Mouse (Mus musculus) gastrocnemius, postnatal 36 days (tissue): ENCODE measurements around the gene Gpr182. TPM values are rescaled to one million over a fixed set of nuclear protein-coding genes. Genes with fewer than 3 reads are reported as not detected.

Experiments
- DNase-seq, 2 experiments: peaks; one replicate each; pipeline ENCODE4 v3.0.0; 2022
- intact Hi-C: fragments of 180-260 bp; cut with DNase I; formaldehyde crosslinking; loops from one replicate; pipeline ENCODE4 v1.15.1; 2025
- total RNA-seq, 2 experiments: library from RNA; stranded (reverse); gene quantifications; 2 replicates each; pipeline ENCODE4 v1.2.3; 2021

Gene Gpr182
- total RNA-seq, 2 experiments from 2014 or later = 0.13 to 0.15 TPM

DNA sequence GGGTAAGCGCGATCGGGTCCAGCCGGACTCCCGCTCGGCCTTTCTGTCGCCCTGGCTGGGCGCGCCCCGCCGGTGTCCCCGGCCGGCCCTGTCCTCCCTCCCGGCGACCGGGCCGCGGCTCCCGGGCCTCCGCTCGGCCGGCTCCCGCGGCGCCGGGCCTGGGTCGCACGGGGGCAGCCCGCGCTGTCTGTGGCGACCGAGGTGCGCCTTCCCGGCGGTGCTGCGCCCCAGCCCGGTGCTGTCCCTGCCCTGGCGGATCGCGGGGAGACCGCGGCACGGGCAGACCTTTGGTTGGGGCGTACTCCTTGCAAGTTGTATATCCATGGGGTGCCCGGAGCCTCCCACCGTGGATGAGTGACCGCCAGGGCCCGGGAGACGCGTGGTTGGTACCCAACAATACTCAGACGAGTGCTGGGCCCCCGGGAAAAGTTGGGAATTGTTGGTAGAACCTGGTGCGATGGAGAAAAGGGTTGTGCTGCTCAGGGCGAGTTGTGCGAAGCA, 11.8 kb downstream of the Gpr182 start:
- no peak for DNase-seq
- intact Hi-C loops = loop anchor here (2.0 to 10.0 kb wide), 4 partner anchors 47 to 265 kb away; partner anchors contain the start of genes Hsd17b6 and Stat6

- DNase-seq = peak; percentile 63 to 74
- intact Hi-C loops = loop anchor here (2.0 to 10.0 kb wide), 4 partner anchors 47 to 266 kb away; partner anchors contain the start of genes Hsd17b6 and Stat6
These were observed 12.4 kb downstream of the Gpr182 start, which contains the start of gene Zbtb39 for GRCm38 (mm10) chr10:127739083-127739660. Gene Zbtb39, plus strand, starts transcription at chr10:127739538.

GRCm38 (mm10) chr10:127738151-127738882, 13.2 kb downstream of the Gpr182 start:
- intact Hi-C loops = loop anchor here (2.0 to 10.0 kb wide), 4 partner anchors 46 to 266 kb away; partner anchors contain the start of genes Hsd17b6 and Stat6
- no peak for DNase-seq

GRCm38 (mm10) chr10:127737552-127737951, 14.0 kb downstream of the Gpr182 start:
- DNase-seq = no peak
- intact Hi-C loops = loop anchor here (5.0 to 10.0 kb wide), 3 partner anchors 45 to 267 kb away; partner anchors contain the start of genes Hsd17b6 and Stat6

- DNase-seq = no peak
- intact Hi-C loops = loop anchor here (5.0 to 10.0 kb wide), 3 partner anchors 45 to 268 kb away; partner anchors contain the start of genes Hsd17b6 and Stat6
These were observed 14.6 kb downstream of the Gpr182 start for GRCm38 (mm10) chr10:127736916-127737315.

DNA sequence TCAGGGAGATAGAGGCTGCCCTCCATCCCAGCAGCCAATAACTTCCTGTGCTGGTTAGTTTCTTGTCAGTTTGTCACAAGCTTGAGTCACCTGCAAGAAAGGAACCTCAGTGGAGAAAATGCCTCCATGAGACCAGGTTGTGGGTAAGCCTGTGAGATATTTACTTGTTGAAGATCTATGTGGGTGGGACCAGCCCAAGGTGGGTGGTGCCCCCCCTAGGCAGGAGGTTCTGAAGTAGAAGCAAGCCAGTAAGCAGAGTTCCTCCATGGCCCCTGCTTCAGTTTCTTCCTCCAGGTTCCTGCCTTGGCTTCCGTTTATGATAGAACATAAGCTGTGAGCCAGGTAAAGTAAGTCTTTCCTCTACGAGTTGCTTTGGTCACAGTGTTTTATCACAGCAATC, 15.3 kb downstream of the Gpr182 start:
- DNase-seq = no peak
- intact Hi-C loops = loop anchor here (5.0 to 10.0 kb wide), 3 partner anchors 44 to 269 kb away; partner anchors contain the start of genes Hsd17b6 and Stat6

- intact Hi-C loops = loop anchor here (10.0 kb wide), 2 partner anchors 90 to 270 kb away; partner anchors contain the start of genes Hsd17b6 and Stat6
- DNase-seq = no peak
These were observed 17.1 kb downstream of the Gpr182 start for GRCm38 (mm10) chr10:127734434-127734833.

DNA sequence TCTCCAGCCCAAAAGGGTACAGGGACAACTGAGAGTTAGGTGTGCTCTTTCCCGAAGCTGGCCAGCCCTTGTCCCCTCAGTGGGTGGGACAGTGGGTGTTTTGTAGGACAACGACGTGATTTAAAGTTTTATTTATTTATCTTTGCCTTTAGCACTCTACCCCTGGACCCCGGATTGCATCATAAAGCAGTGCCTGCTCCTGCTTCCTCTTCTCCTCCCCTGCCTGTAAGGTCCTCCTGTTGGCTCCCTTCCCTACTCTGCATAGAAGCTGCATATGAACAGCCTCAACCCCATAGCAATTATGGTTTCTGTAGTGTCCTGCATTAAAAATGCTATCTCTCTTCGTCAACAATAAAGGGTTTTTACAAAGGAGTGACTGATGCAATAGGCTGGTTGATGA, 20.1 kb downstream of the Gpr182 start:
- intact Hi-C loops = loop anchor here (10.0 kb wide), 2 partner anchors 87 to 273 kb away; partner anchors contain the start of genes Hsd17b6 and Stat6
- no peak for DNase-seq

DNA sequence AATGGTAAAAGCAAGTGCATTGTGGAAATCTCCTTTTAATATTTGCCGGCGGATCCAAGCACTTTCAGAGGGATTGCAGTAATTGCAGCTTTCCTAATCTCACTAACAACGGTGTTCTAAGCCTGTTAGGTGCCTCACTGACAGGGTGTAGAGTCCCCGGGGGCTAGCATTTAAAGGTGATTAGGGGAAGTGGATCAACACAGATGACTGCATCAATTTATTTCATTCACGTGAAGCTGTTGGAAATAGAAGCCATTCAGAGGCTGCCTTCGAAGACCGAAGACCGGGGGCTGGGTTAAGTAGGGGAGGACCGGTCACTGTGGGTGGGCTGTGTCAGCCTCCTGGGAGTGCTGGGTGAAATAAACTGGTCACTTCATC, 20.6 kb downstream of the Gpr182 start:
- no peak for DNase-seq
- intact Hi-C loops = loop anchor here (10.0 kb wide), 2 partner anchors 86 to 274 kb away; partner anchors contain the start of genes Hsd17b6 and Stat6

DNA sequence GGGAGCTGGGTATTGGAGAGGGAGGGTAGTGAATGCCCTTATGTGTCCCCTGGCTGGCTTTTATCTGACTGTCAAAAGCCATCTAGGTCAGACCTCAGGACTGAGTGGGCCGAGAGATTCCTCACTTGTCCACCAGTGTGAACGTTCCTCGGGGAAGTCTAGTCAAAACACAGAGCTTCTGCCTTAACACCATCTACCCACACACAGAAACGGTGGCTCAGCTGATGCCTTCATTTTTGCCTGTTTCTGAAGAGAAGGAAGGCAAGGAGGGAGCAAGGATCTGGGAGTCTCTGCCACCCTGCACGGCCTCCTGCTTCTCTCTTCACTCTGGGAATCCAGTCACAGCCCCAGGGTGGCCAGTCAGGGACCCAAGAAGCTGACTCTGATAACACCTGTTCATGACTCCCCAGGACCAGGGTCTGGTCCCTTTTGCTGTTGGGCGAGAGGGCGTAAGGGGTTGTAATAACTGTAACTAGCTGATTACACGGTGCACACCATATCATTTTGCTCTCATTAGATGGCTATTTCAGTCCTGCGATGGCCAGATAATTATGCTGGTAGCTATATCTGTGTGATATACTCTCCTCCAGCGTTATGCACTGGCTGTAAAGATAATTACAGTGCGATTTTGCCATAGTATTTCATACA, 21.1 kb downstream of the Gpr182 start:
- no peak for DNase-seq
- intact Hi-C loops = loop anchor here (10.0 kb wide), 2 partner anchors 86 to 274 kb away; partner anchors contain the start of genes Hsd17b6 and Stat6

DNA sequence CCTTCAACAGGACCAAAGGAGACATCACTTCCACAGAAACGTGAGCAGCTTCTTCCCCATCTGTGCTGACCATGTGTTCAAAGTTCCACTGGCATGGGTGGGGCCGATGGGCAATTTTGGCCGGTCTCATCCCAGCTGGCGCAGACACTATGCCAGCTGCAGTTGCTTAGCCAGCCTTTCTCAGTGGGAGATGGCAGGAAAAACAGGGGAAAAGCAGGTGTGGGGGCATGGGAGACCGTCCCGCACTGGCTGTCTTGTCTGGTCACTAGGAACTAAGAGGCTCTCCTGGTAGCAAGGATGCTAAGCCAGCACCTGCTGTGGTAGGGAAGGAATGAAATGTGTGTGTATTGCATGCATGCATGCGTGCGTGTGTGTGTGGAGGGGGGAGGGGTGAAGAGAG, 23.1 kb downstream of the Gpr182 start:
- intact Hi-C loops = no loop called here
- DNase-seq = no peak

- DNase-seq = no peak
- intact Hi-C loops = no loop called here
These were observed 26.4 kb downstream of the Gpr182 start for GRCm38 (mm10) chr10:127725136-127725535.

GRCm38 (mm10) chr10:127724178-127724577, 27.4 kb downstream of the Gpr182 start, which contains the start of gene Tac2:
Gene Tac2, plus strand, starts transcription at chr10:127724478.
- intact Hi-C loops = no loop called here
- DNase-seq = no peak

DNA sequence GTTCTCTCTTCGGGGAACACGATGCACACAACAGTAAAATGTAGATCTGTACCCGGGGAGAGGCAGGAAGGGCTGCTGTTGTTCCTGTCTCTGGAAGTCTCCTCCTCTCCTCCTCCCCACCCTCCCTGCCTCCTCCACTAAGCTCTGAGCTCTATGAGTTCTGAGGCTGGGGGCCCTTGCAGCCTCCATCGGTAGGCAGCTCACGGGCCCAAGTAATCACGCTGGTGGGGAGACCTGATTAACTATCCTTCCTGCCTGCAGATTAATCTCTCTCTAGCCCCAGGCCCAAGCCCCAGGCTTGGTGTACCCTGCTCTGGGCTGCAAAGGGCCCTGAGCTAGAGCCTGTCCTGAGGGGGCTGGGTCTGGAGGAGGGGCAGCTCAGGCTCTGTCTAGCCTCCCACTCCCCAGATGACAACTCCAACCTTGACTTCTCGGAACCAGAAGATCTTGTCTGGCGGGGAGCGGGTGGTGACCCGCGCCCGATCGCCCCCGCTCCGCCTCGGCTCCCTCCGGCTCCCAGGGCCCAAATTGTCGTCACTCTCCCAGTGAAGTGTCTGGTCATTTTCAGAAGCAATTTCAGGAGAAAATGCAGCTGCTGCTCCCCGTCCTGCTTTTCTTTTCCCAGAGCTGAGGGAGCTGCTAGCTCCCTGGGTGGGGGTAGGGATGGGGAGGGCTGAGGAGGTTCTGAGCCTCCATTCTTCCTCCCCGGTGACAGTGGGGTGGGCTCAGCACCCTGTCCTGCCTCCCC, 29.7 kb downstream of the Gpr182 start:
- DNase-seq = no peak

GRCm38 (mm10) chr10:127712736-127713135, 38.8 kb downstream of the Gpr182 start:
- no peak for DNase-seq
- intact Hi-C loops = no loop called here

More for the DNA sequence above, 29.7 kb downstream of the Gpr182 start:
- intact Hi-C loops = no loop called here

GRCm38 (mm10) chr10:127710331-127710730, 41.2 kb downstream of the Gpr182 start:
- intact Hi-C loops = no loop called here
- DNase-seq = no peak

DNA sequence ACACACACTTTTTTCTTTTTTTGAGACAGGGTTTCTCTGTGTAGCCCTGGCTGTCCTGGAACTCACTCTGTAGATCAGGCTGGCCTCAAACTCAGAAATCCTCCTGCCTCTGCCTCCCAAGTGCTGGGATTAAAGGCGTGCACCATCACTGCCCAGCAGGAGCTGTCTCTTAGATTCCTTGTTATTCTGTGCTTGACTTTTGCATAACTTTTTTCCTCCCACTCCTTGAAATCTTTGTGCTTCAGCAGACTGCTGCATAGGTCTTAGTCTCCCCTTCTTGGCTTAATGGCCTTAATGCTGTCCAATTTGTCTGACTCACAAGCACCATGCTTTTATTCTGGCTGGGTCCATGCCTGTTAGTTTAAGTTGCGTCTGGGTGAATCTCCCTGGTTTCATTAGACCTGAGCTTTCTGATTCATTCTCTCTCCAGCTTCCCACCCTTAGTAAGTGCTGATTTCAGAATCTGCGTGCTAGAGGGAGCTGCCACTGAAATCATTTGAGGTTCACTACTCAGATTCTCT, 42.6 kb downstream of the Gpr182 start:
- no peak for DNase-seq
- intact Hi-C loops = no loop called here

DNA sequence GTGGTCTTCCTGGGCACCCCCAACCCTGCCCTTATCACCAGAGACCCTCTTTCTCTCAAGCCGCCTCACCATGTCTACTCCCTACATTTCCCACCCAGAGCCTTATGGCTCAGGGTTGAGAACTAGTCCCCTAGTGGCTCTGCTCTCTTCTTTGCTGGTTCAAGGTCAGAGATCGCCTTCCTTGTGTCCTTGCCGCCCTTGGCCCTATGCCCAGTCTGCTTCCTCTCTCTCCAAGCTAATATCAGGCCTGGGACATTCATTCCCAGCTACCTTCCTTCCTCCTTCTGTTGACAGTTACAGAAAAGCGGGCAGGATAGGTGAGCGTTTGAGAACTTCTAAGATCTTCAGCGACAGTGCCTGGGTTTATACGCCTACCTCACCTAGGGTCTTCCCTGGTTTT, 43.8 kb downstream of the Gpr182 start:
- intact Hi-C loops = no loop called here
- no peak for DNase-seq

DNA sequence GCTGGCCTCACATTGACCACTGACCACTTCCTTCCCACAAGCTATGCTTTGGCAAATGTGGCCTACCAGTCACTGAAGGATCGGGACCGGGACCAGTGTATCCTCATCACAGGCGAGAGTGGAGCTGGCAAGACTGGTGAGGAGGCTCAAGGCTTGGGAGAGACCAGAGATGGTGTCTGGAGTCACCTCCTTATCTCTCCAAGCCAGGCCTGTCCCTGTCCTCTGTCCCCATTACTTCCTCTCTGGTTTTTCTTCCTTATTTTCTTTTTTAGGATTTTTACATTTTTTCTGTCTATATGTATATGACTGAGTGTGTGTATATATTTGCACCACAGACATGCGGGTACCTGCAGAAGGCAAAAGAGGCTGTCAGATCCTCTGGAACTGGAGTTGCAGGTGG, 45.7 kb downstream of the Gpr182 start:
- no peak for DNase-seq
- intact Hi-C loops = no loop called here
